Mouse (Mus musculus) heart, adult 2 months (tissue): ENCODE data around the gene Trim47.

Source experiments
- CTCF ChIP-seq: fragments of 200-600 bp; IDR thresholded peaks from 2 replicates; pipeline ENCODE4 v1.8.1; 2022; ENCODE audit warnings: antibody characterized with exemption, mild to moderate bottlenecking, moderate library complexity
- EP300 ChIP-seq: fragments of 200-500 bp; IDR thresholded peaks from 2 replicates; pipeline ENCODE4 v1.6.1; 2011; ENCODE audit warnings: low read depth, low read length, control low read depth; ENCODE audit not compliant: insufficient read depth
- POLR2A ChIP-seq: fragments of 200-500 bp; IDR thresholded peaks from 2 replicates; pipeline ENCODE4 v1.6.1; 2011; ENCODE audit warnings: mild to moderate bottlenecking, low read depth, low read length, control low read depth; ENCODE audit not compliant: insufficient read depth

DNA sequence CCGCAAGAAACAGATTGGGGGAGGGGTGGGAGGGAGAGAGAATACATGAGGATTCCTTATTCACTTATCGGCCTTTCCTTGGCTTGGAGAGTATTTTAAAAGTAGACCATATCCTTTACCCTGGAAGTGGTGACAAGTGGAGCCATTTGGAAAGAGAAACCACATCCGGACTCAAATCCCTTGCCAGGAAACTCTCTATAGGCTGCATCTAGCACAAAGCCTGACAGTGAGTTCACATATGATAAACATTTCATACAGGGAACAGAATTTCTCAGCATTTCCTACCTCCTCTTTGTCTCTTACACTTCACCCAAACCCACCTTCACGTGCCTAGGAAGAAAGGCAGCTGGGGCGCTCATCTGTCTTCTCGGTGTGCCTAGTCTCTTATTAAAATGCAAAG, 40.2 kb upstream of the Trim47 start:
- TF ChIP-seq CTCF (no peak), POLR2A (no peak), EP300 (no peak)
